Mouse (Mus musculus): Measurements from ENCODE around the gene Tnni3. TPM values are rescaled to one million over a fixed set of nuclear protein-coding genes. Genes with fewer than 3 reads are reported as not detected.

The Tnni3 gene
- polyA plus RNA-seq, 1 experiment from 2014 or later, result 102 TPM

GRCm38 (mm10) chr7:4470275-4471178 is 53.5 kb downstream of the Tnni3 start:
- ATAC-seq (ENCODE audit: low read depth), result peak; percentile 44
- 3% methylated on average over 35 of the region's 35 CpGs for WGBS
- no peak overlapping the region; the same call in 1 of the 2 replicates for H3K27ac ChIP-seq (ENCODE audit: low read length)
- H3K4me3 ChIP-seq (ENCODE audit: low read length), result peak overlapping the region; percentile 49
- H3K4me2 ChIP-seq (ENCODE audit: low read depth, low read length), result peak overlapping the region; percentile 81
- H3K9ac ChIP-seq (ENCODE audit: low read length), result peak overlapping the region; percentile 59
- peaks cover 10% of the 10 kb centered on the region for H3K4me1 ChIP-seq (replicated peaks; ENCODE audit: control insufficient read depth, insufficient read depth, low read length)
- peaks cover 13% of the 10 kb centered on the region for H3K27me3 ChIP-seq (ENCODE audit: control insufficient read depth, insufficient read depth, low read depth, low read length)
- no peaks in the 10 kb centered on the region for H3K9me3 ChIP-seq (ENCODE audit: control insufficient read depth, low read length)
- H3K36me3 ChIP-seq (ENCODE audit: control insufficient read depth, insufficient read depth, low read length), result no peaks in the 10 kb centered on the region; the same call in 1 of the 2 replicates

Other genes starting within 250 kb of the Tnni3 start
- not detected in 2 replicates for gene Ncr1, start 186.5 kb downstream of the Tnni3 start, polyA plus RNA-seq (2015; fragmentation: Nextera tagmentation; extraction: Ambion mirVana)
- gene Gp6, start 126.5 kb downstream of the Tnni3 start, polyA plus RNA-seq (2015; fragmentation: Nextera tagmentation; extraction: Ambion mirVana), result 0.68 and 0.96 TPM in 2 replicates
- gene Rdh13, start 78.6 kb downstream of the Tnni3 start, polyA plus RNA-seq (2015; fragmentation: Nextera tagmentation; extraction: Ambion mirVana), result 19.5 and 22.4 TPM in 2 replicates
- gene Eps8l1, start 63.6 kb downstream of the Tnni3 start, polyA plus RNA-seq (2015; fragmentation: Nextera tagmentation; extraction: Ambion mirVana), result 21.3 and 23.6 TPM in 2 replicates
- 20.1 and 21.0 TPM in 2 replicates for gene Ppp1r12c, start 22.5 kb downstream of the Tnni3 start, polyA plus RNA-seq (2015; fragmentation: Nextera tagmentation; extraction: Ambion mirVana)
- 28.6 and 34.6 TPM in 2 replicates for gene Tnnt1, start 7.8 kb downstream of the Tnni3 start, polyA plus RNA-seq (2015; fragmentation: Nextera tagmentation; extraction: Ambion mirVana)
- 4.7 TPM in 2 replicates for gene Dnaaf3, start 8.2 kb upstream of the Tnni3 start, polyA plus RNA-seq (2015; fragmentation: Nextera tagmentation; extraction: Ambion mirVana)
- 5.5 and 8.3 TPM in 2 replicates for gene Syt5, start 23.3 kb upstream of the Tnni3 start, polyA plus RNA-seq (2015; fragmentation: Nextera tagmentation; extraction: Ambion mirVana)
- gene Ptprh, start 79.8 kb upstream of the Tnni3 start, polyA plus RNA-seq (2015; fragmentation: Nextera tagmentation; extraction: Ambion mirVana), result not detected in 2 replicates
- 0.69 and 1.7 TPM in 2 replicates for gene Tmem86b, start 107.2 kb upstream of the Tnni3 start, polyA plus RNA-seq (2015; fragmentation: Nextera tagmentation; extraction: Ambion mirVana)
- 3.5 and 3.9 TPM in 2 replicates for gene Ppp6r1, start 134.8 kb upstream of the Tnni3 start, polyA plus RNA-seq (2015; fragmentation: Nextera tagmentation; extraction: Ambion mirVana)
- 85.7 and 90.9 TPM in 2 replicates for gene Hspbp1, start 160.8 kb upstream of the Tnni3 start, polyA plus RNA-seq (2015; fragmentation: Nextera tagmentation; extraction: Ambion mirVana)
- gene Brsk1, start 166.4 kb upstream of the Tnni3 start, polyA plus RNA-seq (2015; fragmentation: Nextera tagmentation; extraction: Ambion mirVana), result 0.68 and 0.74 TPM in 2 replicates
- 0.14 TPM in 1 of 2 replicates, not detected in the other for gene Tmem150b, start 201.0 kb upstream of the Tnni3 start, polyA plus RNA-seq (2015; fragmentation: Nextera tagmentation; extraction: Ambion mirVana)
- gene Kmt5c, start 215.9 kb upstream of the Tnni3 start, polyA plus RNA-seq (2015; fragmentation: Nextera tagmentation; extraction: Ambion mirVana), result 57.2 and 60.2 TPM in 2 replicates
- gene Cox6b2, start 228.9 kb upstream of the Tnni3 start, polyA plus RNA-seq (2015; fragmentation: Nextera tagmentation; extraction: Ambion mirVana), result 77.9 and 94.0 TPM in 2 replicates
- gene Fam71e2, start 247.1 kb upstream of the Tnni3 start, polyA plus RNA-seq (2015; fragmentation: Nextera tagmentation; extraction: Ambion mirVana), result not detected in 2 replicates